In genomic region chrX:71216879-71217278, GRCm38 (mm10) we compare ENCODE assay signal across 19 mouse cellular contexts.
"Had no signal": no experiment of that assay in that cellular context is flagged by ENCODE, and none has a peak within 500 bp of the region (broad histone marks: within the 10 kb centered on the region; RNA-seq: fewer than 3 reads in every experiment).

No protein-coding gene starts in this region.

- H3K9ac ChIP-seq: limb, embryonic 12.5 days; limb, embryonic 15.5 days; lung, embryonic 14.5 days; midbrain, embryonic 12.5 days; midbrain, embryonic 15.5 days; neural tube, embryonic 13.5 days had no signal

- DNase-seq: kidney, adult 2 months; kidney, postnatal 25 days; layer of hippocampus, postnatal 36 days; left cerebral cortex, postnatal 4 days; retina, postnatal 1 day; right cerebral cortex, postnatal 25 days; thymus, adult 18-20 months; thymus, postnatal 36 days had no signal

- H3K36me3 ChIP-seq: limb, embryonic 12.5 days; limb, embryonic 15.5 days; midbrain, embryonic 12.5 days; midbrain, embryonic 15.5 days; neural tube, embryonic 13.5 days had no signal

- H3K4me3 ChIP-seq: layer of hippocampus, adult 2 months; left cerebral cortex, adult 2 months; limb, embryonic 12.5 days; limb, embryonic 15.5 days; midbrain, embryonic 12.5 days; midbrain, embryonic 15.5 days; neural tube, embryonic 13.5 days had no signal

- H3K27ac ChIP-seq: kidney, postnatal 0 days; layer of hippocampus, adult 2 months; left cerebral cortex, adult 2 months; limb, embryonic 12.5 days; limb, embryonic 15.5 days; macrophage; midbrain, embryonic 12.5 days; midbrain, embryonic 15.5 days; neural tube, embryonic 13.5 days had no signal

- H3K9me3 ChIP-seq: limb, embryonic 12.5 days; limb, embryonic 15.5 days; midbrain, embryonic 12.5 days; midbrain, embryonic 15.5 days; neural tube, embryonic 13.5 days had no signal

- ATAC-seq: lung, postnatal 0 days; midbrain, embryonic 15.5 days had no signal

- H3K4me2 ChIP-seq: limb, embryonic 12.5 days; limb, embryonic 15.5 days; lung, embryonic 14.5 days; midbrain, embryonic 12.5 days; midbrain, embryonic 15.5 days; neural tube, embryonic 13.5 days had no signal

- H3K4me1 ChIP-seq: limb, embryonic 12.5 days; limb, embryonic 15.5 days; midbrain, embryonic 12.5 days; neural tube, embryonic 13.5 days had no signal

- H3K27me3 ChIP-seq: limb, embryonic 12.5 days; limb, embryonic 15.5 days; midbrain, embryonic 12.5 days; midbrain, embryonic 15.5 days; neural tube, embryonic 13.5 days had no signal
